Mouse (Mus musculus) 416B (cell line): ENCODE results near the gene Taar2.
A peak's percentile ranks its signal among the peaks of the same experiment; 100 is the strongest.

Experiments
- DNase-seq: peaks from one replicate; pipeline ENCODE4 v3.0.0; 2011; ENCODE audit warnings: low read depth

The Taar2 gene

DNA sequence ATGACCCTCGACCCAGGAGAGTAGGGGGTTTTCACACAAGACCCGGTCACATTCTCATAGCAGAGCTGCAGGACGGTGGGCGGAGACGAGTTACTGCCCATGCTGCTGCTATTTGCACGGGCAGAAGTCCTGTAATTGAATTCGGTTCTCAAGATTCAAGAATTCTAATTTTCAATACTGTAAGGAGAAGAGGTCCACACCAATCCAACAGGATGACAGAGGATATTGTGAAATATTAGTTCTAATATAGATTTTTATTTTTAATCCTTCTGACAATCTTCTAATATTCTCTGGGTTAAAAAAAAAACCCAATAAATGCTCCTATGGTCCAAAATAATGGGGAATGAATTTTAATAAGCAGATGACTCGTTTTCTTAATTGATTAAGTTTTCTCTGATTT, 47.2 kb downstream of the Taar2 start, which contains the start of gene Taar6:
Gene Taar6 (minus strand): TSS at position 101 of the 400 bp plus-strand sequence.
- no peak for DNase-seq

DNA sequence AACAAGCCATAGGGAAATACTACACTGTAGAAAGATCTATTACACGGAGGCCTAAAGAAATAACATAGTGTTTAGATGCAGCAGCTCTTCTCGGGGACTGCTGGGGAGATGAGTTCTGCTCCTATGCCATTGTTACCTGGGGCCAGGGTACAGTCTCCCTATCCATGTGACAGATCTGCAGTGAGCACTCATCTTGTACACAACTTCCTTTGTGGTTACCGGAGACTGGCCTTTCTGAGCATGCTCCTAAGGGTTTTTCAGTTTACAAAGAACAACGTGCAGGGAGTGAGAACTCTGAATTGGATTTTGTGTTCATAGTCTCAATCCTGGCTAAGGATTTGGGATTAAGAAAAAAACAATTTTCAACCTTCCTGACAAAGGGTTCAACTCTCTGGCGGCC, 48.0 kb downstream of the Taar2 start:
- DNase-seq = peak; percentile 20
